Mouse (Mus musculus): Measurements from ENCODE around the gene Clec3b. TPM values are rescaled to one million over a fixed set of nuclear protein-coding genes. Genes with fewer than 3 reads are reported as not detected.

The Clec3b gene
- 10 to 100 TPM; 60.6 to 90.2 TPM for total RNA-seq (2021)
- long read RNA-seq, experiment 1, transcript Clec3b-201 (3 exons, 992 nt): major isoform, 10 of 16 reads
- long read RNA-seq, experiment 1, partial matches to known transcripts: 6 of 16 reads
- long read RNA-seq, experiment 1, other reads (novel, unspliced or antisense): 0 of 16 reads
- long read RNA-seq, experiment 2, transcript Clec3b-201 (3 exons, 992 nt): major isoform, 12 of 18 reads
- long read RNA-seq, experiment 2, partial matches to known transcripts: 0 of 18 reads
- long read RNA-seq, experiment 2, other reads (novel, unspliced or antisense): 6 of 18 reads

GRCm38 (mm10) chr9:123150241-123151020 lies at the start of gene Clec3b:
Clec3b (plus strand) TSS chr9:123150946.
- DNase-seq: peak; percentile 76
- intact Hi-C loops (cut with DNase I; ENCODE audit: low total_unique reads): loop anchor here (10.0 kb wide), 1 partner anchor 284 kb away; no protein-coding TSS in a partner anchor

- intact Hi-C loops (cut with DNase I; ENCODE audit: low total_unique reads): no loop called here
- no peak for DNase-seq
These were observed 47.3 kb upstream of the Clec3b start for GRCm38 (mm10) chr9:123103425-123103824.

- intact Hi-C loops (cut with DNase I; ENCODE audit: low total_unique reads): no loop called here
- DNase-seq: no peak
These were observed 46.4 kb upstream of the Clec3b start for GRCm38 (mm10) chr9:123104362-123104761.

- intact Hi-C loops (cut with DNase I; ENCODE audit: low total_unique reads): no loop called here
- DNase-seq: no peak
These were observed 43.6 kb upstream of the Clec3b start for GRCm38 (mm10) chr9:123107186-123107585.

GRCm38 (mm10) chr9:123109188-123109587 lies 41.6 kb upstream of the Clec3b start:
- intact Hi-C loops (cut with DNase I; ENCODE audit: low total_unique reads): no loop called here
- no peak for DNase-seq

GRCm38 (mm10) chr9:123111751-123112221 lies 39.0 kb upstream of the Clec3b start:
- intact Hi-C loops (cut with DNase I; ENCODE audit: low total_unique reads): no loop called here
- DNase-seq: no peak

- intact Hi-C loops (cut with DNase I; ENCODE audit: low total_unique reads): no loop called here
- DNase-seq: peak; percentile 86
These were observed 37.8 kb upstream of the Clec3b start, which contains the start of the genes Zdhhc3 and Exosc7 for GRCm38 (mm10) chr9:123112805-123113521. Zdhhc3 (minus strand) TSS chr9:123113205. Exosc7 (plus strand) TSS chr9:123113215.

GRCm38 (mm10) chr9:123113931-123114330 lies 36.8 kb upstream of the Clec3b start:
- intact Hi-C loops (cut with DNase I; ENCODE audit: low total_unique reads): no loop called here

GRCm38 (mm10) chr9:123115566-123115965 lies 35.2 kb upstream of the Clec3b start:
- no peak for DNase-seq
- intact Hi-C loops (cut with DNase I; ENCODE audit: low total_unique reads): no loop called here

More at GRCm38 (mm10) chr9:123113931-123114330, 36.8 kb upstream of the Clec3b start:
- no peak for DNase-seq

- no peak for DNase-seq
- intact Hi-C loops (cut with DNase I; ENCODE audit: low total_unique reads): no loop called here
These were observed 27.7 kb upstream of the Clec3b start for GRCm38 (mm10) chr9:123123017-123123416.

GRCm38 (mm10) chr9:123123571-123124412 lies 27.0 kb upstream of the Clec3b start:
- intact Hi-C loops (cut with DNase I; ENCODE audit: low total_unique reads): no loop called here
- DNase-seq: no peak

- intact Hi-C loops (cut with DNase I; ENCODE audit: low total_unique reads): no loop called here
- no peak for DNase-seq
These were observed 26.2 kb upstream of the Clec3b start for GRCm38 (mm10) chr9:123124413-123124981.

- intact Hi-C loops (cut with DNase I; ENCODE audit: low total_unique reads): no loop called here
- no peak for DNase-seq
These were observed 23.1 kb upstream of the Clec3b start for GRCm38 (mm10) chr9:123127663-123128062.

- no peak for DNase-seq
- intact Hi-C loops (cut with DNase I; ENCODE audit: low total_unique reads): no loop called here
These were observed 17.8 kb upstream of the Clec3b start for GRCm38 (mm10) chr9:123132994-123133393.

GRCm38 (mm10) chr9:123136953-123137682 lies 13.6 kb upstream of the Clec3b start:
- intact Hi-C loops (cut with DNase I; ENCODE audit: low total_unique reads): no loop called here

GRCm38 (mm10) chr9:123138891-123139474 lies 11.8 kb upstream of the Clec3b start:
- intact Hi-C loops (cut with DNase I; ENCODE audit: low total_unique reads): no loop called here
- DNase-seq: peak; percentile 86

More at GRCm38 (mm10) chr9:123136953-123137682, 13.6 kb upstream of the Clec3b start:
- DNase-seq: no peak

- intact Hi-C loops (cut with DNase I; ENCODE audit: low total_unique reads): no loop called here
These were observed 10.7 kb upstream of the Clec3b start for GRCm38 (mm10) chr9:123139887-123140614.

More at GRCm38 (mm10) chr9:123139887-123140614, 10.7 kb upstream of the Clec3b start:
- DNase-seq: no peak
